Mouse (Mus musculus): ENCODE data around the gene Manf. TPM values are rescaled to one million over a fixed set of nuclear protein-coding genes. Genes with fewer than 3 reads are reported as not detected.

Manf gene
- polyA plus RNA-seq (2017; shearing (Covaris generic)) = 116 TPM

DNA sequence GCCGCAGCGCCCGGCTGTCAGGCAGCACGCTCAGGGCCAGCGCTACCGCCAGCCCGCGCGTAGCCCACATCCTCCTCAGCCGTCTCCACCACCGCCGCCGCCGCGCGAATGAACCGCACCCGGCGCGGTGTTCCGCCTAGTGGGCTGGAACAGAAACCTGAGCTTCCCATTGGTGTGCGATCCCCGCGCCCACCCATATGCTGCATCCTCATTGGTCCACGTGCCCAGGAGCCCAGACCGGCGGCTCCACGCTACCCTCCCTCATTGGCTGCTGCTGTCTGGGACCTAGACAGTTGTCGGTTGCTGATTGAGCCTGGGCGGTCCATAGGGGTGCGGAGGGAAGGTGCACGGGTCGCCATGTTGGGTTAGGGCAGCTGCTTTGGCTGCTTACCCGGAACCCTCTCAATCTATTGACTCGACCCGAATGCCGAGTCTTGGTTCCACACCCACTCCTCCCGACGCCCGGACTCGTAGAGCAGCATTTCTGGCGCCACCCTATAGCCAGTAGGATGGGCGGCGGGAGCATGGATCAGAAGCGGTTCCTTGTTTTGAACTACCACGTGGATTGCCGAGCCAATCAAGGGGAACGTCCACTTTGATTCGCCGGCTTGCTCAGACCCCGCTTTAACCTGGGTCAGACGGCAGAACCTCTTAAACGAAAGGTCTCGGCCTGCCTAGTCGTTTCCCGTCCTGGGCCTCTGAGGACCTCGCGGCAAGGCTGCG is at the start of gene Manf:
Gene Manf (minus strand): TSS at position 151 of the 723 bp plus-strand sequence.

DNA sequence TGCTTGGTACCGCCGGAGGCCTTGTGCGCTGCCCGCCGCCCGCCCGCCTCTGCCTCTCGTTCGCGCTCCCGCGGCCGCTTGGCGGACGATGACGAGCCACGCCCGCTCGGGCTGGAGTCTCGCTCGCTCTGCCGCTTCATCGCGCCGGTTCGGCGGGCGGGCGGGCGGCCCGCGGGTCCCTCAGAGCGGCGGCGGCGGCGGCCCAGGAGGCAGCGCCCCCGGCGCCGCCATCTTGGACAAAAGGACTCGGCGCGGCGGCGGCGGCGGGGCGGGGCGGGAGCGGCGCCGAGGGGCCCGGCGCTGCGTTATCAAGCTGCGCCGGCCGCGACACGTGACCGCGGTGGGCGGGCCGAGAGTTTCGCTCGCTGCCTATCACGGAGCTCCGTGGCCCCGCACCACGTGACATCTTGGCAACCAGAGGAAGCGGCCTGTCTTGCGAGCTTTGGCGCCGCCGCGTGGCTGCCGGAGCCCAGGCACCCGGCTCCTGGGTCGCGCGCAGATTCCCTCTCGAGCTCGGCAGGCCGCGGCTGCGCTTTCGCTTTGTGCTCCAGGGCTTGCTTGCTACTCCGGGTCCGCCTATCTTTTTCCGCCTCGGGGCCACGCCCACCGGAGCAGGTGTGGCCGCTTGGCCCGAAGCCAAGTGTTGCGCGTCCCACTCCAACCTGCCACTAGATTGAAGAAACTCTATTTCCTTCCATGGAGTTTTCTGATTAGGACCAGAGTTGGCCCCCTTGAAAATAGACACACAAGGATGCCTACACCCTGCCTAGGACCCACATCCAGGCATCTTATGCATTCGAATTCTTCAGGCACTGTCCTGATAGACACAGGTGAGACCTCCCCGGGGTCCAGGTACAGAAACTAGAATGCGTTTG is 4.7 kb downstream of the Manf start, which contains the start of gene Rbm15b:
Gene Rbm15b (minus strand): TSS at position 601 of the 875 bp plus-strand sequence.

GRCm38 (mm10) chr9:106821618-106822380 is 70.0 kb downstream of the Manf start, which contains the start of gene Dcaf1:
Gene Dcaf1 (plus strand): TSS chr9:106821874.

DNA sequence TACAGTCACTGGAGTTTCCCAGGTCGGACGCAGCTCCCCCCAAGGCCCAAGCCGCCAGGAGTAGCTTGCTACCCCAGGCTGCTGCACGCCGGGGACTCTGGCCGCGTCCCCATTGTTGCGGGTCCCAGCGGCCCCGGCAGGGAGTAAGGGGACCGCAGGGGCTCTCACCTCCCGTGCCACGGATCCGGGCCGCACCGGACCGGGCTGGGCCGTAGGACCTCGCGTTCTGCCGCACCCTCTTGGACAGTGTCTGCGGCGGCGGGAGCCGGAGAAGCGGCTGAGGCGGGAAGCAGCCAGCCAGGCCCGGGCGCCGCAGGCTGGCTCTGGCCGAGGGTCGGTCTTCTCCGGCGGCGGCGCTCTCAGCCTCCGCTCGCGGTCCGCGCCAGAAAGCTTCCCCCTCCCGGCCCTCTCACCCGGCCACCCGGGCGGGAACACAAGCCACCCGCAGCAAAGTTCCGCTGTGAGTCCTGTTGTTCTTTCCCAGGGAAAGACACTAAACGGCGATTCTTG is 102.9 kb downstream of the Manf start, which contains the start of gene Rad54l2:
Gene Rad54l2 (minus strand): TSS at position 383 of the 510 bp plus-strand sequence.

Other genes with a start within 250 kb of the Manf start
- gene Grm2, start 235.9 kb downstream of the Manf start, polyA plus RNA-seq (2017; shearing (Covaris generic)) = not detected
- gene Tex264, start 206.1 kb downstream of the Manf start, polyA plus RNA-seq (2017; shearing (Covaris generic)) = 43.8 TPM
- gene Rad54l2, start 102.8 kb downstream of the Manf start, polyA plus RNA-seq (2017; shearing (Covaris generic)) = 4.6 TPM
- gene Dcaf1, start 70.1 kb downstream of the Manf start, polyA plus RNA-seq (2017; shearing (Covaris generic)) = 49.2 TPM
- gene Rbm15b, start 4.6 kb downstream of the Manf start, polyA plus RNA-seq (2017; shearing (Covaris generic)) = 40.1 TPM